Mouse (Mus musculus) heart, embryonic 15.5 days (tissue): ENCODE data around the gene Ebf1. TPM values are rescaled to one million over a fixed set of nuclear protein-coding genes. Genes with fewer than 3 reads are reported as not detected.

Experiments
- ATAC-seq: fragments of 200-750 bp; cut with Nextera tagmentation; replicated peaks from 2 replicates; pipeline ENCODE4 v1.8.0; 2017; ENCODE audit warnings: low read depth, moderate TSS enrichment; ENCODE audit not compliant: insufficient number of reproducible peaks, insufficient read depth, low FRiP score
- H3K27ac ChIP-seq: fragments of 300-500 bp; sonication (generic); 2 replicates; pipeline ENCODE4 v1.5.1; 2015; ENCODE audit warnings: mild to moderate bottlenecking, inconsistent platforms
- H3K27me3 ChIP-seq: fragments of 300-500 bp; sonication (generic); 2 replicates; pipeline ENCODE4 v1.6.1; 2015; ENCODE audit warnings: inconsistent platforms
- H3K36me3 ChIP-seq: fragments of 300-500 bp; sonication (generic); 2 replicates; pipeline ENCODE4 v1.6.1; 2015; ENCODE audit warnings: mild to moderate bottlenecking, inconsistent platforms
- H3K4me1 ChIP-seq: fragments of 300-500 bp; sonication (generic); replicated peaks from 2 replicates; pipeline ENCODE4 v1.6.1; 2015; ENCODE audit warnings: inconsistent platforms
- H3K4me2 ChIP-seq: fragments of 300-500 bp; sonication (generic); 2 replicates; pipeline ENCODE4 v1.6.1; 2015; ENCODE audit warnings: inconsistent platforms, mild to moderate bottlenecking, moderate library complexity
- H3K4me3 ChIP-seq: fragments of 300-500 bp; sonication (generic); 2 replicates; pipeline ENCODE4 v1.5.1; 2015; ENCODE audit warnings: mild to moderate bottlenecking, inconsistent platforms
- H3K9ac ChIP-seq: fragments of 300-500 bp; sonication (generic); 2 replicates; pipeline ENCODE4 v1.6.1; 2015; ENCODE audit warnings: mild to moderate bottlenecking, inconsistent platforms
- H3K9me3 ChIP-seq: fragments of 300-500 bp; sonication (generic); replicated peaks from 2 replicates; pipeline ENCODE4 v1.6.1; 2016; ENCODE audit warnings: inconsistent platforms
- WGBS: fragments of 180-500 bp; shearing (Covaris S2); methylation state at CpG from one replicate; pipeline ENCODE4 v1.1.7; 2015; ENCODE audit warnings: mixed read lengths; 5-methylcytosine and 5-hydroxymethylcytosine counted together
- polyA plus RNA-seq: library from polyadenylated mRNA; unstranded; fragments of >200 nt; fragmentation: Nextera tagmentation; extraction: Ambion mirVana; gene quantifications from 2 replicates; pipeline ENCODE4 v1.2.1, GENCODE M21; 2015

Ebf1 gene
- polyA plus RNA-seq, 1 experiment from 2014 or later, result 16.8 TPM

GRCm38 (mm10) chr11:44774411-44774810 is 157.3 kb downstream of the Ebf1 start:
- Histone ChIP-seq H3K4me1 (peaks cover 8% of the 10 kb centered on the region), H3K36me3 (no peaks in the 10 kb centered on the region), H3K27ac (no peak overlapping the region), H3K9me3 (no peaks in the 10 kb centered on the region), H3K9ac (no peak overlapping the region), H3K4me2 (no peak overlapping the region), H3K4me3 (no peak overlapping the region), H3K27me3 (no peaks in the 10 kb centered on the region)
- no peak for ATAC-seq
- WGBS, result 63% methylated on average over 3 of the region's 3 CpGs

DNA sequence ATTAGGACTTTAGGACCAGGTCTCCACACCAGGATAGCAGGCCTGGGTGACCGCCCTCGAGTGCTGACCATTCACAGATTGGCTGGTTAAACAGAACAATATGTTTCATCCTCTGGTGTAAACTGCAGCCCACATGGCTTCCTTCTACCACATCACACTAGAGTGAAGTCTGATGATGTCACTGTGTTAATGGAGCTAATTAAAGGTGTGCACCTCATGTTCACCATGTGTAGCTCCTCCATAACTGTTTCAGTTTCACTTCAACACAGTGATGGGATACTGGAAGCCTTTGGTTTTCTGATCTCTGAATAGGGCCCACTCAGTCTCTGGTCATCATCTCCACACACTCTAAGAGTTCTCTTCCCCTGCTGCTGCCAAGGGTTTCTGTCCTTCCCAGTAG is 158.4 kb downstream of the Ebf1 start:
- H3K9me3 ChIP-seq, result no peaks in the 10 kb centered on the region
- H3K4me1 ChIP-seq, result peaks cover 6% of the 10 kb centered on the region
- no peak overlapping the region for H3K27ac ChIP-seq
- no peaks in the 10 kb centered on the region for H3K27me3 ChIP-seq
- H3K4me2 ChIP-seq, result no peak overlapping the region
- H3K4me3 ChIP-seq, result no peak overlapping the region
- ATAC-seq, result no peak
- WGBS, result 76% methylated on average over 2 of the region's 2 CpGs
- no peaks in the 10 kb centered on the region for H3K36me3 ChIP-seq
- H3K9ac ChIP-seq, result no peak overlapping the region

- Histone ChIP-seq H3K27me3 (no peaks in the 10 kb centered on the region), H3K9ac (no peak overlapping the region), H3K27ac (no peak overlapping the region), H3K36me3 (no peaks in the 10 kb centered on the region), H3K4me1 (no peaks in the 10 kb centered on the region), H3K4me2 (no peak overlapping the region), H3K9me3 (no peaks in the 10 kb centered on the region), H3K4me3 (no peak overlapping the region)
- ATAC-seq, result no peak
- WGBS, result 59% methylated on average over 2 of the region's 2 CpGs
Observed at GRCm38 (mm10) chr11:44776556-44776955, 159.4 kb downstream of the Ebf1 start.

- ATAC-seq, result no peak
- Histone ChIP-seq H3K4me1 (no peaks in the 10 kb centered on the region), H3K36me3 (no peaks in the 10 kb centered on the region), H3K4me3 (no peak overlapping the region), H3K9ac (no peak overlapping the region), H3K9me3 (no peaks in the 10 kb centered on the region), H3K27me3 (no peaks in the 10 kb centered on the region), H3K27ac (no peak overlapping the region), H3K4me2 (no peak overlapping the region)
- WGBS, result 60% methylated on average over 16 of the region's 16 CpGs
Observed at GRCm38 (mm10) chr11:44777331-44778310, 160.5 kb downstream of the Ebf1 start.

DNA sequence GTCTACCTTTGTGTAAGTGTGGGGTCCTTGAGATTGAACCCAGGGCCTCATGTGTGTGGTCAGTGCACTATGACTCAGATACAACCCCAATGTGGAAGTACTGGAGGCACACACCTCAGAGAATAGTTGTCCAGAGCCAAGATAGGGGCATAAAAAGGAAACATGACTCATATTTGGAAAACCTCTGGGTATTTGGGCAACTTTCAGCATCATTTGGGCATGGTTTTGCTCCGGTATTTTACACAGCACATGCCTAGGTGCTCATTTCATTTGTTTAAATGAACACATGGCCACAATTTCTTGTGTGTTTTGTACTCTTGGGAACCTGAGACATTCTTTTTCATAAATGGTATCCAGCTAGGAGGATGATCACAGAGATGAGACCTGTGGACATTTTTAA is 161.9 kb downstream of the Ebf1 start:
- Histone ChIP-seq H3K4me3 (no peak overlapping the region), H3K27me3 (no peaks in the 10 kb centered on the region), H3K4me2 (no peak overlapping the region), H3K9me3 (no peaks in the 10 kb centered on the region), H3K36me3 (no peaks in the 10 kb centered on the region), H3K9ac (no peak overlapping the region), H3K27ac (no peak overlapping the region), H3K4me1 (no peaks in the 10 kb centered on the region)
- 81% methylated on average over 1 of the region's 1 CpGs for WGBS
- no peak for ATAC-seq

DNA sequence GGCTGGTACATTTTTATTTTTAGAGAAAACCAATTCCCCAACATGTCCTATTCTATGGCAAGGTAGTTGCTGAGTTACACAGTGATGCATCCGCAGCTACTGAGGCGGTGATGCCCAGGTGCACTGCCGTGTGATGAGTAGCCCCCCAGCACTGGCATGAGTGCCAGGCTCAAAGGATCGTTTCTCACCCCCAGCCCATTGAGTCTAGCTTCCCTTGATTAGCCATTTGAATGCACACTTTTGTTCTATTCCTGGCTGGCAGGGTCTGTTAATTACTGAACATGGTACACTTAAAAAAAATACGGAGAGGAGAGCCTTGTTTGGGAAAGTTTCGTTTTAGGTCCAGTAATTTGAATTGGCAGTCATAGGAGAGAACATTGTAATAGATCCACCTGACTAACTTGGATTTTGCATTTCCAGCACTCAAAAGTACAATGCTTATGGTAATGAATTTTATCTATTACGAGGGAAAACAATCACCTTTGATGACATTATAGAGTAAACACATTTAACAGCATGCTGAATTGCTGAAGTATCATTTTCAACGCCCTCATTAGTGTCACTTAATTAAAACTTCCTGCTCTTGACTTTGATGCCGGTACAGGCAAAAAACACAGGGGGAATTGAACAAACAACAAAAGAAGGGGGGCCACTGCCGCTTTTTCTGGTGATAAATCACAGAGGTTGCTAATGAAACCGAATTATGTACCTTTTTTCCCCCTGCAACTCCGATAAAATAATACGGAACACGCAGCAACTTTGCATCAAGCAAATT is 167.3 kb downstream of the Ebf1 start:
- Histone ChIP-seq H3K36me3 (no peaks in the 10 kb centered on the region), H3K4me3 (no peak overlapping the region), H3K9me3 (no peaks in the 10 kb centered on the region), H3K27me3 (no peaks in the 10 kb centered on the region), H3K4me1 (no peaks in the 10 kb centered on the region), H3K27ac (no peak overlapping the region), H3K4me2 (no peak overlapping the region), H3K9ac (no peak overlapping the region)
- no peak for ATAC-seq
- 79% methylated on average over 14 of the region's 14 CpGs for WGBS

DNA sequence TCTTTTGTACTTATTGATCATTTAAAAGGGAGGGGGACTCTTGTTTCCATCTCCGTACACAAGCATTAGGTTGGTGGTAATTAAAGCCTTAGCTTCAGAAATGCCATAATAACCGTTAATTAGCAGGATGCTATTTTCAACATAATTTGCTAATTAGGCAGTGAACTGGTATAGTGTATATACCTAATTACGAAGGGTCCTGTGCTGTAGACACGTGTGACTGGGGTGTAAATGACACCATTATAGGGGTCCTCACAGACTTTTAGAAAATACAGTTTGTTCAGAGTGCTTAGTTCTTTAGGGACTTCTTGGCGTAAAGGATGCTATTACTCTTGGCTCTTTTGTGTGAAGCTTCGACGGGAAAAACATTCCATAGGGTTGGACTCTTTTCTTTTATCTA is 167.9 kb downstream of the Ebf1 start:
- WGBS, result 62% methylated on average over 7 of the region's 7 CpGs

DNA sequence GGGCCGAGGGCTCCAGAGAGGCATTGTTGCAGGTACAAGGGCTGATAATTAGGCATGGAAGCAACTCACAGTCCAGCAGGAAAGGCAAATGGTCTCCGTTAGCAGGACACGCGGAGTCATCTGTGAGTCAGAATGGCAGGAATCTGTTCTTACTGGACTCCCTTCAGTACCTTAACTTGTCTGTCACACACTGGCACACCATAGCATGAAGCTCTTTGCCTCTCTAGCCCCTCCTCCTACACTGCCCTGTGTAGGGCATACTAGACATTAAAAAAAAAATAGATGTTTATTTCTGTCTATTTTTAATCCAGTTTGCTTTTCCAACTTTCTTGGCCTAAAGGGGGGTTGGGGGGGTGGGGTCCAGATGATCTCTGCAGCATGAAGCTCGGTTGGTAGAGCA is 168.4 kb downstream of the Ebf1 start:
- 68% methylated on average over 5 of the region's 5 CpGs for whole genome bisulfite sequencing
- Histone ChIP-seq H3K4me1 (no peaks in the 10 kb centered on the region), H3K4me3 (no peak overlapping the region), H3K9ac (no peak overlapping the region), H3K9me3 (no peaks in the 10 kb centered on the region), H3K4me2 (no peak overlapping the region), H3K27ac (no peak overlapping the region), H3K27me3 (no peaks in the 10 kb centered on the region), H3K36me3 (no peaks in the 10 kb centered on the region)
- no peak for ATAC-seq

More for the DNA sequence above, 167.9 kb downstream of the Ebf1 start:
- H3K4me2 ChIP-seq, result no peak overlapping the region
- no peak overlapping the region for H3K27ac ChIP-seq
- no peaks in the 10 kb centered on the region for H3K4me1 ChIP-seq
- no peaks in the 10 kb centered on the region for H3K36me3 ChIP-seq
- no peak overlapping the region for H3K9ac ChIP-seq
- H3K9me3 ChIP-seq, result no peaks in the 10 kb centered on the region
- no peaks in the 10 kb centered on the region for H3K27me3 ChIP-seq
- no peak overlapping the region for H3K4me3 ChIP-seq
- no peak for ATAC-seq

DNA sequence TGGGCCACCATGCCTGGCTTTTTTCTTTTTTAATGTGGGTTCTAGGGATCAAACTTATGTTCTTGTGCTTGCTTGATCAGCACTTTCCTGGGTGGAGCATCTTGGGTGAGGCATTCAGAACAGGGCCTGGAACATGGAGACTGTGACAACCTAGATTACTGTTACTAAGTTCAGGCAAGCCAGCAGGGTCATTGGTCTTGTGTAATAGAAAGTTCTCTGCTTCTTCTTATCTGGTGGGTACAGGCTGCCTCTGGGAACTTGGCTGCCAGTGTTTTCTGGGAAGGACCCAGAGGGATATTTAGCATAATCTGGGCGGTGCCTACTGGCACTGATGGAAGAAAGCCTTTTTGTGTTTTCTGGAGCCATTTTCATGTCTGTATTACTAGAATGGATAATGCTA is 170.9 kb downstream of the Ebf1 start:
- ATAC-seq, result no peak
- H3K27ac ChIP-seq, result no peak overlapping the region
- 85% methylated on average over 1 of the region's 1 CpGs for WGBS

DNA sequence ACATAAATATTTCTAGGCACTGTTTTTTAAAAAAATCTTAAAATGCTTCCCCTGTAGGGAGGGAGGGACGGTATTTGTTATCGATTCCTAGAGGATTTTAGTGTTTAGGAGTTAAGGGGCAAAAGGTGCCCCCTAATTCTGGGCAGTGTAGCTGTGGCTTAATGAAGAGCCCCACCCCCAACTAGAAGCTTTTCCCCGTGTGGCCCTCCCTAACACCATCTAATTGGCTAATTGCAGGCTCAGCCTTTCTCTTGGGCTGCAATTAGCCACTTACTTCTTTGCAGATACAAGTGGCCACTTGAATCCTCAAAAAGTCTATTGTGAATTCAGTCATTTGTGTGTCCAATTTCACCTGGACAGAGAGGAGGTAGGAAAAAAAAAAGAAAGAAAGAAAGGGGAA is 175.7 kb downstream of the Ebf1 start:
- WGBS, result 21% methylated on average over 3 of the region's 3 CpGs
- ATAC-seq, result no peak
- no peaks in the 10 kb centered on the region for H3K36me3 ChIP-seq
- H3K9me3 ChIP-seq, result no peaks in the 10 kb centered on the region
- no peaks in the 10 kb centered on the region for H3K27me3 ChIP-seq
- no peak overlapping the region for H3K27ac ChIP-seq
- no peak overlapping the region for H3K4me3 ChIP-seq
- H3K9ac ChIP-seq, result no peak overlapping the region
- H3K4me2 ChIP-seq, result no peak overlapping the region
- no peaks in the 10 kb centered on the region for H3K4me1 ChIP-seq

More for the DNA sequence above, 170.9 kb downstream of the Ebf1 start:
- Histone ChIP-seq H3K9ac (no peak overlapping the region), H3K4me2 (no peak overlapping the region), H3K4me1 (no peaks in the 10 kb centered on the region), H3K4me3 (no peak overlapping the region), H3K36me3 (no peaks in the 10 kb centered on the region), H3K27me3 (no peaks in the 10 kb centered on the region), H3K9me3 (no peaks in the 10 kb centered on the region)

GRCm38 (mm10) chr11:44794883-44795282 is 177.8 kb downstream of the Ebf1 start:
- H3K27ac ChIP-seq, result no peak overlapping the region

More at GRCm38 (mm10) chr11:44794883-44795282, 177.8 kb downstream of the Ebf1 start:
- no peaks in the 10 kb centered on the region for H3K36me3 ChIP-seq
- H3K4me2 ChIP-seq, result no peak overlapping the region
- no peaks in the 10 kb centered on the region for H3K4me1 ChIP-seq
- no peaks in the 10 kb centered on the region for H3K27me3 ChIP-seq
- ATAC-seq, result no peak
- H3K9ac ChIP-seq, result no peak overlapping the region
- no peaks in the 10 kb centered on the region for H3K9me3 ChIP-seq
- WGBS, result 85% methylated on average over 4 of the region's 4 CpGs
- H3K4me3 ChIP-seq, result no peak overlapping the region
